Mouse (Mus musculus) liver, embryonic 16.5 days (tissue): Measurements from ENCODE around the gene Ddah2. TPM values are rescaled to one million over a fixed set of nuclear protein-coding genes. Genes with fewer than 3 reads are reported as not detected.

ENCODE experiments used
- ATAC-seq: fragments of 200-750 bp; cut with Nextera tagmentation; 2 replicates; pipeline ENCODE4 v1.8.0; 2017; ENCODE audit warnings: low read depth, mild to moderate bottlenecking, moderate number of reproducible peaks, moderate library complexity
- H3K27ac ChIP-seq: fragments of 300-500 bp; sonication (generic); 2 replicates; pipeline ENCODE4 v1.5.1; 2014; ENCODE audit warnings: mild to moderate bottlenecking, low read length
- H3K27me3 ChIP-seq: fragments of 300-500 bp; sonication (generic); 2 replicates; pipeline ENCODE4 v1.6.1; 2014; ENCODE audit warnings: low read depth, low read length, mixed read lengths; ENCODE audit not compliant: control insufficient read depth, insufficient read depth
- H3K36me3 ChIP-seq: fragments of 300-500 bp; sonication (generic); 2 replicates; pipeline ENCODE4 v1.6.1; 2014; ENCODE audit warnings: mild to moderate bottlenecking; ENCODE audit not compliant: control insufficient read depth, insufficient read depth
- H3K4me1 ChIP-seq: fragments of 300-500 bp; sonication (generic); 2 replicates; pipeline ENCODE4 v1.6.1; 2014; ENCODE audit warnings: low read depth, low read length, mixed read lengths; ENCODE audit not compliant: control insufficient read depth
- H3K4me2 ChIP-seq: fragments of 300-500 bp; sonication (generic); 2 replicates; pipeline ENCODE4 v1.6.1; 2014; ENCODE audit warnings: low read depth, low read length, mixed read lengths
- H3K4me3 ChIP-seq: fragments of 300-500 bp; sonication (generic); 2 replicates; pipeline ENCODE4 v1.5.1; 2014; ENCODE audit warnings: low read depth, mild to moderate bottlenecking, low read length
- H3K9ac ChIP-seq: fragments of 300-500 bp; sonication (generic); 2 replicates; pipeline ENCODE4 v1.6.1; 2014; ENCODE audit warnings: low read depth, low read length
- H3K9me3 ChIP-seq: fragments of 300-500 bp; sonication (generic); replicated peaks from 2 replicates; pipeline ENCODE4 v1.6.1; 2016; ENCODE audit warnings: low read length; ENCODE audit not compliant: control insufficient read depth
- WGBS: fragments of 180-500 bp; shearing (Covaris S2); extraction: QIAGEN DNeasy Blood & Tissue Kit; methylation state at CpG from one replicate; pipeline ENCODE4 v1.1.7; 2014; ENCODE audit not compliant: insufficient replicate concordance; 5-methylcytosine and 5-hydroxymethylcytosine counted together
- polyA plus RNA-seq: library from polyadenylated mRNA; unstranded; fragments of >200 nt; fragmentation: Nextera tagmentation; extraction: Ambion mirVana; gene quantifications from 2 replicates; pipeline ENCODE4 v1.2.1, GENCODE M21; 2015

Ddah2 gene
- polyA plus RNA-seq, 1 experiment from 2014 or later, result 18.1 TPM

GRCm38 (mm10) chr17:35064951-35065947 is 6.4 kb downstream of the Ddah2 start, which contains the start of gene Ly6g6c:
Gene Ly6g6c (plus strand): TSS chr17:35065388.
- Histone ChIP-seq H3K27ac (no peak within 1 kb of the TSS), H3K9ac (no peak within 1 kb of the TSS), H3K9me3 (no peaks in the 10 kb centered on the region), H3K4me2 (peak within 1 kb of the TSS; percentile 64), H3K4me3 (peak within 1 kb of the TSS; percentile 52), H3K4me1 (peaks cover 26% of the 10 kb centered on the region), H3K36me3 (no peaks in the 10 kb centered on the region), H3K27me3 (peaks cover 64% of the 10 kb centered on the region)
- ATAC-seq, result peak; percentile 38; the same call in 1 of the 2 replicates
- 2% methylated on average over 48 of the region's 48 CpGs for WGBS

GRCm38 (mm10) chr17:35066084-35066483 is 7.2 kb downstream of the Ddah2 start, which contains the start of gene Mpig6b:
Gene Mpig6b (minus strand): TSS chr17:35066184.
- H3K9me3 ChIP-seq, result no peaks in the 10 kb centered on the region
- no peak within 1 kb of the TSS for H3K27ac ChIP-seq
- H3K4me2 ChIP-seq, result peak within 1 kb of the TSS; percentile 64
- no peaks in the 10 kb centered on the region for H3K36me3 ChIP-seq
- H3K4me1 ChIP-seq, result peaks cover 19% of the 10 kb centered on the region
- H3K4me3 ChIP-seq, result peak within 1 kb of the TSS; percentile 52
- 35% methylated on average over 10 of the region's 10 CpGs for WGBS
- peaks cover 61% of the 10 kb centered on the region for H3K27me3 ChIP-seq
- ATAC-seq, result no peak
- H3K9ac ChIP-seq, result no peak within 1 kb of the TSS

GRCm38 (mm10) chr17:35068213-35068914 is 9.5 kb downstream of the Ddah2 start:
- peaks cover 19% of the 10 kb centered on the region for H3K4me1 ChIP-seq
- no peak overlapping the region for H3K4me3 ChIP-seq
- H3K9ac ChIP-seq, result no peak overlapping the region
- H3K36me3 ChIP-seq, result no peaks in the 10 kb centered on the region
- H3K27ac ChIP-seq, result no peak overlapping the region
- no peak for ATAC-seq
- no peaks in the 10 kb centered on the region for H3K9me3 ChIP-seq
- H3K27me3 ChIP-seq, result peaks cover 55% of the 10 kb centered on the region
- 66% methylated on average over 17 of the region's 17 CpGs for WGBS
- H3K4me2 ChIP-seq, result no peak overlapping the region

GRCm38 (mm10) chr17:35070556-35071229 is 11.9 kb downstream of the Ddah2 start:
- H3K36me3 ChIP-seq, result no peaks in the 10 kb centered on the region
- H3K9me3 ChIP-seq, result no peaks in the 10 kb centered on the region
- peaks cover 31% of the 10 kb centered on the region for H3K27me3 ChIP-seq
- H3K4me3 ChIP-seq, result no peak overlapping the region
- H3K9ac ChIP-seq, result no peak overlapping the region
- ATAC-seq, result no peak
- WGBS, result 41% methylated on average over 6 of the region's 6 CpGs
- peaks cover 6% of the 10 kb centered on the region for H3K4me1 ChIP-seq
- no peak overlapping the region for H3K27ac ChIP-seq
- no peak overlapping the region for H3K4me2 ChIP-seq

GRCm38 (mm10) chr17:35071454-35071853 is 12.6 kb downstream of the Ddah2 start:
- no peak overlapping the region for H3K9ac ChIP-seq
- ATAC-seq, result no peak
- no peak overlapping the region for H3K4me2 ChIP-seq
- no peak overlapping the region for H3K27ac ChIP-seq
- no peak overlapping the region for H3K4me3 ChIP-seq
- H3K9me3 ChIP-seq, result no peaks in the 10 kb centered on the region
- 70% methylated on average over 9 of the region's 9 CpGs for whole genome bisulfite sequencing
- H3K4me1 ChIP-seq, result no peaks in the 10 kb centered on the region; the same call in 1 of the 2 replicates
- H3K36me3 ChIP-seq, result no peaks in the 10 kb centered on the region
- H3K27me3 ChIP-seq, result peaks cover 24% of the 10 kb centered on the region

GRCm38 (mm10) chr17:35074097-35074496 is 15.3 kb downstream of the Ddah2 start:
- H3K4me2 ChIP-seq, result no peak overlapping the region
- no peak overlapping the region for H3K9ac ChIP-seq
- H3K36me3 ChIP-seq, result no peaks in the 10 kb centered on the region
- H3K9me3 ChIP-seq, result no peaks in the 10 kb centered on the region
- no peak overlapping the region for H3K4me3 ChIP-seq
- H3K27me3 ChIP-seq, result peaks cover 6% of the 10 kb centered on the region
- H3K4me1 ChIP-seq, result peaks cover 6% of the 10 kb centered on the region
- 17% methylated on average over 17 of the region's 17 CpGs for WGBS
- ATAC-seq, result no peak
- H3K27ac ChIP-seq, result no peak overlapping the region

- peaks cover 23% of the 10 kb centered on the region for H3K4me1 ChIP-seq
- peak within 1 kb of the TSS; percentile 33 for H3K4me2 ChIP-seq
- H3K9me3 ChIP-seq, result no peaks in the 10 kb centered on the region
- no peak within 1 kb of the TSS for H3K9ac ChIP-seq
- H3K36me3 ChIP-seq, result no peaks in the 10 kb centered on the region
- 40% methylated on average over 10 of the region's 10 CpGs for WGBS
- H3K4me3 ChIP-seq, result no peak within 1 kb of the TSS
- no peak within 1 kb of the TSS for H3K27ac ChIP-seq
- H3K27me3 ChIP-seq, result peaks cover 6% of the 10 kb centered on the region
- no peak for ATAC-seq
These were observed 17.8 kb downstream of the Ddah2 start, which contains the start of gene Ly6g6e for GRCm38 (mm10) chr17:35076507-35077176. Gene Ly6g6e (plus strand): TSS chr17:35076902.

- H3K4me2 ChIP-seq, result peak overlapping the region; percentile 33; the same call in 1 of the 2 replicates
- H3K27me3 ChIP-seq, result peaks cover 6% of the 10 kb centered on the region
- H3K4me3 ChIP-seq, result no peak overlapping the region
- H3K9me3 ChIP-seq, result no peaks in the 10 kb centered on the region
- ATAC-seq, result no peak
- H3K4me1 ChIP-seq, result peaks cover 23% of the 10 kb centered on the region
- 27% methylated on average over 2 of the region's 2 CpGs for WGBS
- no peak overlapping the region for H3K27ac ChIP-seq
- no peak overlapping the region for H3K9ac ChIP-seq
- H3K36me3 ChIP-seq, result no peaks in the 10 kb centered on the region
These were observed 18.4 kb downstream of the Ddah2 start for GRCm38 (mm10) chr17:35077285-35077684.
